Mouse (Mus musculus): ENCODE data around the gene Ccdc177. TPM values are rescaled to one million over a fixed set of nuclear protein-coding genes. Genes with fewer than 3 reads are reported as not detected.

Ccdc177 gene
- polyA plus RNA-seq, 1 experiment: not detected

- no peak for TF ChIP-seq CTCF (IDR thresholded peaks at IDR 0.05; ENCODE audit: insufficient read depth, low read depth, low read length)
- no peak for TF ChIP-seq POLR2A (IDR thresholded peaks at IDR 0.05; ENCODE audit: insufficient read depth, low read depth, low read length)
- peaks cover 2% of the 10 kb centered on the region; the same call in 1 of the 2 replicates for H3K4me1 ChIP-seq (ENCODE audit: control insufficient read depth, insufficient read depth, low read length)
- H3K27ac ChIP-seq (ENCODE audit: insufficient read depth, low read depth, low read length): no peak overlapping the region
- WGBS: 49% methylated on average over 11 of the region's 11 CpGs
- no peak overlapping the region for H3K4me3 ChIP-seq (ENCODE audit: insufficient read depth, low read depth, low read length)
Observed at GRCm38 (mm10) chr12:80787604-80788003, 27.1 kb upstream of the Ccdc177 start.

GRCm38 (mm10) chr12:80786591-80786990 is 26.1 kb upstream of the Ccdc177 start:
- Histone ChIP-seq H3K4me1 (ENCODE audit: control insufficient read depth, insufficient read depth, low read length) (peaks cover 2% of the 10 kb centered on the region; the same call in 1 of the 2 replicates), H3K4me3 (ENCODE audit: insufficient read depth, low read depth, low read length) (no peak overlapping the region), H3K27ac (ENCODE audit: insufficient read depth, low read depth, low read length) (no peak overlapping the region)
- TF ChIP-seq CTCF (IDR thresholded peaks at IDR 0.05; ENCODE audit: insufficient read depth, low read depth, low read length): no peak
- TF ChIP-seq POLR2A (IDR thresholded peaks at IDR 0.05; ENCODE audit: insufficient read depth, low read depth, low read length): no peak
- 84% methylated on average over 1 of the region's 1 CpGs for WGBS

- Histone ChIP-seq H3K4me1 (ENCODE audit: control insufficient read depth, insufficient read depth, low read length) (peaks cover 2% of the 10 kb centered on the region; the same call in 1 of the 2 replicates), H3K27ac (ENCODE audit: insufficient read depth, low read depth, low read length) (no peak overlapping the region), H3K4me3 (ENCODE audit: insufficient read depth, low read depth, low read length) (no peak overlapping the region)
- 96% methylated on average over 4 of the region's 4 CpGs for WGBS
- no peak for TF ChIP-seq POLR2A (IDR thresholded peaks at IDR 0.05; ENCODE audit: insufficient read depth, low read depth, low read length)
- no peak for TF ChIP-seq CTCF (IDR thresholded peaks at IDR 0.05; ENCODE audit: insufficient read depth, low read depth, low read length)
Observed at GRCm38 (mm10) chr12:80785597-80785996, 25.1 kb upstream of the Ccdc177 start.

- 88% methylated on average over 5 of the region's 5 CpGs for WGBS
- H3K27ac ChIP-seq (ENCODE audit: insufficient read depth, low read depth, low read length): no peak overlapping the region
- no peak for TF ChIP-seq CTCF (IDR thresholded peaks at IDR 0.05; ENCODE audit: insufficient read depth, low read depth, low read length)
- TF ChIP-seq POLR2A (IDR thresholded peaks at IDR 0.05; ENCODE audit: insufficient read depth, low read depth, low read length): no peak
Observed at GRCm38 (mm10) chr12:80785005-80785404, 24.5 kb upstream of the Ccdc177 start.

GRCm38 (mm10) chr12:80783889-80784288 is 23.4 kb upstream of the Ccdc177 start:
- no peaks in the 10 kb centered on the region for H3K4me1 ChIP-seq (ENCODE audit: control insufficient read depth, insufficient read depth, low read length)
- WGBS: 81% methylated on average over 1 of the region's 1 CpGs
- TF ChIP-seq CTCF (IDR thresholded peaks at IDR 0.05; ENCODE audit: insufficient read depth, low read depth, low read length) (no peak), POLR2A (IDR thresholded peaks at IDR 0.05; ENCODE audit: insufficient read depth, low read depth, low read length) (no peak)
- H3K4me3 ChIP-seq (ENCODE audit: insufficient read depth, low read depth, low read length): no peak overlapping the region
- no peak overlapping the region for H3K27ac ChIP-seq (ENCODE audit: insufficient read depth, low read depth, low read length)

More at GRCm38 (mm10) chr12:80785005-80785404, 24.5 kb upstream of the Ccdc177 start:
- Histone ChIP-seq H3K4me3 (ENCODE audit: insufficient read depth, low read depth, low read length) (no peak overlapping the region), H3K4me1 (ENCODE audit: control insufficient read depth, insufficient read depth, low read length) (peaks cover 2% of the 10 kb centered on the region; the same call in 1 of the 2 replicates)

- 53% methylated on average over 3 of the region's 3 CpGs for WGBS
- TF ChIP-seq POLR2A (IDR thresholded peaks at IDR 0.05; ENCODE audit: insufficient read depth, low read depth, low read length): no peak
- TF ChIP-seq CTCF (IDR thresholded peaks at IDR 0.05; ENCODE audit: insufficient read depth, low read depth, low read length): no peak
- H3K27ac ChIP-seq (ENCODE audit: insufficient read depth, low read depth, low read length): no peak overlapping the region
- no peak overlapping the region for H3K4me3 ChIP-seq (ENCODE audit: insufficient read depth, low read depth, low read length)
- H3K4me1 ChIP-seq (ENCODE audit: control insufficient read depth, insufficient read depth, low read length): no peaks in the 10 kb centered on the region
Observed at GRCm38 (mm10) chr12:80782892-80783291, 22.4 kb upstream of the Ccdc177 start.

- Histone ChIP-seq H3K4me1 (ENCODE audit: control insufficient read depth, insufficient read depth, low read length) (no peaks in the 10 kb centered on the region), H3K4me3 (ENCODE audit: insufficient read depth, low read depth, low read length) (no peak overlapping the region), H3K27ac (ENCODE audit: insufficient read depth, low read depth, low read length) (no peak overlapping the region)
- WGBS: 93% methylated on average over 3 of the region's 3 CpGs
- TF ChIP-seq CTCF (IDR thresholded peaks at IDR 0.05; ENCODE audit: insufficient read depth, low read depth, low read length) (no peak), POLR2A (IDR thresholded peaks at IDR 0.05; ENCODE audit: insufficient read depth, low read depth, low read length) (no peak)
Observed at GRCm38 (mm10) chr12:80782190-80782589, 21.7 kb upstream of the Ccdc177 start.

GRCm38 (mm10) chr12:80779760-80780159 is 19.3 kb upstream of the Ccdc177 start:
- no peak overlapping the region for H3K27ac ChIP-seq (ENCODE audit: insufficient read depth, low read depth, low read length)
- WGBS: 79% methylated on average over 4 of the region's 4 CpGs
- TF ChIP-seq CTCF (IDR thresholded peaks at IDR 0.05; ENCODE audit: insufficient read depth, low read depth, low read length) (no peak), POLR2A (IDR thresholded peaks at IDR 0.05; ENCODE audit: insufficient read depth, low read depth, low read length) (no peak)
- H3K4me3 ChIP-seq (ENCODE audit: insufficient read depth, low read depth, low read length): no peak overlapping the region
- H3K4me1 ChIP-seq (ENCODE audit: control insufficient read depth, insufficient read depth, low read length): no peaks in the 10 kb centered on the region

- Histone ChIP-seq H3K4me1 (ENCODE audit: control insufficient read depth, insufficient read depth, low read length) (no peaks in the 10 kb centered on the region), H3K4me3 (ENCODE audit: insufficient read depth, low read depth, low read length) (no peak overlapping the region), H3K27ac (ENCODE audit: insufficient read depth, low read depth, low read length) (no peak overlapping the region)
- TF ChIP-seq POLR2A (IDR thresholded peaks at IDR 0.05; ENCODE audit: insufficient read depth, low read depth, low read length) (no peak), CTCF (IDR thresholded peaks at IDR 0.05; ENCODE audit: insufficient read depth, low read depth, low read length) (no peak)
- 87% methylated on average over 16 of the region's 16 CpGs for WGBS
Observed at GRCm38 (mm10) chr12:80778188-80778936, 17.9 kb upstream of the Ccdc177 start.
